Mouse (Mus musculus) midbrain, embryonic 10.5 days (tissue): ENCODE data around the gene Zswim5. TPM values are rescaled to one million over a fixed set of nuclear protein-coding genes. Genes with fewer than 3 reads are reported as not detected.
"Not testable (repeated sequence)": the region's sequence is repeated elsewhere in the genome, so short reads cannot be mapped to it uniquely, and the experiment has no call there.

Experiments
- DNase-seq: peaks from one replicate; pipeline ENCODE4 v3.0.0-alpha.2; 2017; ENCODE audit warnings: low spot score
- H3K27ac ChIP-seq: fragments of 300-500 bp; sonication (generic); replicated peaks from 2 replicates; pipeline ENCODE4 v1.5.1; 2016; ENCODE audit warnings: mild to moderate bottlenecking
- H3K27me3 ChIP-seq: fragments of 300-500 bp; sonication (generic); 2 replicates; pipeline ENCODE4 v1.6.1; 2016; ENCODE audit warnings: low read depth, mild to moderate bottlenecking; ENCODE audit not compliant: poor library complexity, severe bottlenecking
- H3K36me3 ChIP-seq: fragments of 300-500 bp; sonication (generic); 2 replicates; pipeline ENCODE4 v1.6.1; 2016; ENCODE audit warnings: mild to moderate bottlenecking, moderate library complexity
- H3K4me1 ChIP-seq: fragments of 300-500 bp; sonication (generic); 2 replicates; pipeline ENCODE4 v1.6.1; 2016
- H3K4me3 ChIP-seq: fragments of 300-500 bp; sonication (generic); 2 replicates; pipeline ENCODE4 v1.5.1; 2016; ENCODE audit warnings: mild to moderate bottlenecking, moderate library complexity
- H3K9me3 ChIP-seq: fragments of 300-500 bp; sonication (generic); replicated peaks from 2 replicates; pipeline ENCODE4 v1.6.1; 2016; ENCODE audit warnings: mild to moderate bottlenecking
- WGBS: fragments of 180-500 bp; shearing (Covaris S2); methylation state at CpG from one replicate; pipeline ENCODE4 v1.1.7; 2016; 5-methylcytosine and 5-hydroxymethylcytosine counted together
- polyA plus RNA-seq: library from polyadenylated mRNA; unstranded; fragments of >200 nt; fragmentation: Nextera tagmentation; extraction: Ambion mirVana; gene quantifications from 2 replicates; pipeline ENCODE4 v1.2.1, GENCODE M21; 2016

Zswim5 gene
- 5.7 and 7.4 TPM in 2 replicates for polyA plus RNA-seq

- WGBS = under 1% methylated on average over 104 of the region's 104 CpGs
- peaks cover 23% of the 10 kb centered on the region for H3K4me1 ChIP-seq
- no peaks in the 10 kb centered on the region for H3K9me3 ChIP-seq
Observed at GRCm38 (mm10) chr4:116876995-116877728, at the start of gene Zswim5. Gene Zswim5 (plus strand): TSS chr4:116877376.

GRCm38 (mm10) chr4:116827819-116828218, 49.4 kb upstream of the Zswim5 start:
- 3% methylated on average over 4 of the region's 4 CpGs for WGBS
- Histone ChIP-seq H3K4me1 (peaks cover 59% of the 10 kb centered on the region), H3K27me3 (peaks cover 4% of the 10 kb centered on the region), H3K36me3 (no peaks in the 10 kb centered on the region), H3K4me3 (no peak overlapping the region), H3K27ac (no peak overlapping the region), H3K9me3 (no peaks in the 10 kb centered on the region)
- DNase-seq = peak; percentile 52

More at GRCm38 (mm10) chr4:116876995-116877728, at the start of gene Zswim5:
- Histone ChIP-seq H3K27me3 (0 out of 2 replicates have a peak, but pooled peaks cover 6% of the 10 kb centered on the region), H3K27ac (peak within 1 kb of the TSS; percentile 97), H3K36me3 (0 out of 2 replicates have a peak, but pooled peaks cover 3% of the 10 kb centered on the region), H3K4me3 (peak within 1 kb of the TSS; percentile 84)
- peak; percentile 85 for DNase-seq

GRCm38 (mm10) chr4:116829364-116830069, 47.7 kb upstream of the Zswim5 start:
- Histone ChIP-seq H3K36me3 (no peaks in the 10 kb centered on the region), H3K27me3 (no peaks in the 10 kb centered on the region), H3K4me1 (peaks cover 52% of the 10 kb centered on the region), H3K27ac (peak overlapping the region; percentile 84), H3K9me3 (no peaks in the 10 kb centered on the region), H3K4me3 (peak overlapping the region; percentile 10; the same call in 1 of the 2 replicates)
- WGBS = 42% methylated on average over 6 of the region's 6 CpGs
- peak; percentile 29 for DNase-seq

- H3K4me3 ChIP-seq = peak overlapping the region; percentile 10; the same call in 1 of the 2 replicates
- DNase-seq = peak; percentile 60
- no peaks in the 10 kb centered on the region for H3K27me3 ChIP-seq
- no peaks in the 10 kb centered on the region for H3K36me3 ChIP-seq
- no peaks in the 10 kb centered on the region for H3K9me3 ChIP-seq
- 13% methylated on average over 6 of the region's 6 CpGs for WGBS
- peaks cover 47% of the 10 kb centered on the region for H3K4me1 ChIP-seq
- H3K27ac ChIP-seq = peak overlapping the region; percentile 84
Observed at GRCm38 (mm10) chr4:116830070-116830368, 47.2 kb upstream of the Zswim5 start.

- Histone ChIP-seq H3K27ac (0 out of 2 replicates have a peak overlapping the region, but pooled peaks have one; percentile 42), H3K36me3 (no peaks in the 10 kb centered on the region), H3K9me3 (no peaks in the 10 kb centered on the region), H3K4me3 (no peak overlapping the region), H3K27me3 (peaks cover 11% of the 10 kb centered on the region), H3K4me1 (peaks cover 13% of the 10 kb centered on the region)
- WGBS = 17% methylated on average over 2 of the region's 2 CpGs
- peak; percentile 31 for DNase-seq
Observed at GRCm38 (mm10) chr4:116838999-116839398, 38.2 kb upstream of the Zswim5 start.

DNA sequence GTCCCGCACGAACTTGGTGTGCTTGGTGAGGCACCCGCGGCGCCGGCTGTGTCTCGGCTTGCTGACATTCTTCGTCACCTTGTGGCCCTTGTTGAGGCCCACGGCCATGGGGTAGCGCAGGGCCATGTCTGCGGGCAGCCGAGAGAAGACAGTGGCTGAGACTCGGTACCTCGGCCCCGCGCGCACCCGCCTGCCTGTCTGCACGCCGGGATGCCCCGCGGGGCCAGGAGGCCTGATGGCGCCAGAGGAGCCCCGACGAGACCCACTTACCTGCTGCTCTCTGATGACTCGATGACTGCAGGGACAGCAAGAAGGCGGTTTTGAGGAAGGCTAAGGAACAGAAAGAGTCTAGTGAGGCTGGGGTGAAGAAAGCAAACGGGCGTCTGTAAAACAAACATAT, 37.1 kb upstream of the Zswim5 start:
- not testable (repeated sequence) for H3K27ac ChIP-seq, H3K36me3 ChIP-seq, DNase-seq, H3K9me3 ChIP-seq
- Histone ChIP-seq H3K27me3 (peaks cover 11% of the 10 kb centered on the region), H3K4me1 (peaks cover 13% of the 10 kb centered on the region), H3K4me3 (peak overlapping the region; percentile 12; the same call in 1 of the 2 replicates)
- 41% methylated on average over 23 of the region's 29 CpGs for WGBS

DNA sequence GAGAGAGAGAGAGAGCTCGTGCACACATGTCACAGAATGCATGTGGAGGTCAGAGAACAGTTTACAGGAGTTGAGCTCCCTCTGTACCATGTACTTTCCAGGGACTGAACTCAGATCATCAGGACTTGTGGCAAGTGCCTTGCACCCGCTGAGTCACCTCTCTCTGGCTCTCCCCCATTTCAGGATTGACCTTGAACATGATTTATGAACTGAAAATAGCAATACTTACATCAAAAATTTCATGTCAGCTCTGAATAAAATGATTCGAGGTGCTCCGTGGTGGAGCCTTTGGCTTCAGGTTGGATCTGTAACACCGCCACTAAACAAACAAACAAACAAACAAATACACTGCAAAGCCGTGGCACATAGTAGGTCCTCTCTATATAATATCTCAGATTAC, 36.3 kb upstream of the Zswim5 start:
- H3K9me3 ChIP-seq = no peaks in the 10 kb centered on the region
- H3K4me3 ChIP-seq = no peak overlapping the region
- WGBS = 93% methylated on average over 6 of the region's 6 CpGs
- H3K27me3 ChIP-seq = peaks cover 11% of the 10 kb centered on the region
- DNase-seq = no peak
- no peak overlapping the region for H3K27ac ChIP-seq
- H3K4me1 ChIP-seq = peaks cover 13% of the 10 kb centered on the region
- no peaks in the 10 kb centered on the region for H3K36me3 ChIP-seq

GRCm38 (mm10) chr4:116844324-116844723, 32.9 kb upstream of the Zswim5 start:
- WGBS = 92% methylated on average over 3 of the region's 3 CpGs
- Histone ChIP-seq H3K36me3 (no peaks in the 10 kb centered on the region), H3K9me3 (no peaks in the 10 kb centered on the region), H3K4me1 (peaks cover 4% of the 10 kb centered on the region), H3K27ac (no peak overlapping the region), H3K27me3 (peaks cover 7% of the 10 kb centered on the region), H3K4me3 (no peak overlapping the region)
- no peak for DNase-seq

- no peak for DNase-seq
- H3K36me3 ChIP-seq = no peaks in the 10 kb centered on the region
- H3K9me3 ChIP-seq = no peaks in the 10 kb centered on the region
- no peak overlapping the region for H3K27ac ChIP-seq
- WGBS = 89% methylated on average over 3 of the region's 3 CpGs
- H3K4me1 ChIP-seq = peaks cover 17% of the 10 kb centered on the region
- no peak overlapping the region for H3K4me3 ChIP-seq
- H3K27me3 ChIP-seq = no peaks in the 10 kb centered on the region
Observed at GRCm38 (mm10) chr4:116849901-116850300, 27.3 kb upstream of the Zswim5 start.

DNA sequence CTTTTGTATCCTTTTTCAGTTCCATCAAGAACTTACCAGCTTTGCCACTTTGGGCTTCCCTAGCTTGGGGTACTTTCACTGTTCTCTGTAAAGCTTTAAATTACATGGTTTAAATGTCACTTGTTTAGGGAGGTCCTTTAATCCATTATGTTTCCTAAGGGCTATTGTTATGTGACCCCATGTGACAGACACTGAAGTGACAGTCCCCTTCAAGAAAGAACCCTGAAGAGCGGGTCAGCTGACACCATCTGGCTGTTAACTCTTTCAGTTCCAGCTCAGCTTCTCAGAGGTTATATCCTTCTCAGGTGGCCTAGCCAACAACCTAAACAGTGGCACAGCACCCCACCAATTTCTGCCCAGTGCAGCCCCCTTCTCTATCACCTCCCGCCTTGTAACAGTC, 22.9 kb upstream of the Zswim5 start:
- H3K4me3 ChIP-seq = no peak overlapping the region
- H3K27me3 ChIP-seq = no peaks in the 10 kb centered on the region
- peaks cover 25% of the 10 kb centered on the region for H3K4me1 ChIP-seq
- peak; percentile 32 for DNase-seq
- no peaks in the 10 kb centered on the region for H3K9me3 ChIP-seq
- WGBS = 16% methylated on average over 2 of the region's 2 CpGs
- H3K27ac ChIP-seq = peak overlapping the region; percentile 60
- H3K36me3 ChIP-seq = no peaks in the 10 kb centered on the region

- Histone ChIP-seq H3K4me3 (no peak overlapping the region), H3K36me3 (no peaks in the 10 kb centered on the region), H3K27ac (no peak overlapping the region), H3K9me3 (no peaks in the 10 kb centered on the region), H3K27me3 (no peaks in the 10 kb centered on the region), H3K4me1 (peaks cover 25% of the 10 kb centered on the region)
- 87% methylated on average over 10 of the region's 10 CpGs for WGBS
- DNase-seq = no peak
Observed at GRCm38 (mm10) chr4:116857203-116857602, 20.0 kb upstream of the Zswim5 start.

GRCm38 (mm10) chr4:116859711-116860110, 17.5 kb upstream of the Zswim5 start:
- Histone ChIP-seq H3K4me1 (peaks cover 10% of the 10 kb centered on the region), H3K27ac (no peak overlapping the region), H3K36me3 (no peaks in the 10 kb centered on the region), H3K9me3 (no peaks in the 10 kb centered on the region), H3K27me3 (no peaks in the 10 kb centered on the region), H3K4me3 (no peak overlapping the region)
- WGBS = 79% methylated on average over 5 of the region's 5 CpGs
- no peak for DNase-seq

DNA sequence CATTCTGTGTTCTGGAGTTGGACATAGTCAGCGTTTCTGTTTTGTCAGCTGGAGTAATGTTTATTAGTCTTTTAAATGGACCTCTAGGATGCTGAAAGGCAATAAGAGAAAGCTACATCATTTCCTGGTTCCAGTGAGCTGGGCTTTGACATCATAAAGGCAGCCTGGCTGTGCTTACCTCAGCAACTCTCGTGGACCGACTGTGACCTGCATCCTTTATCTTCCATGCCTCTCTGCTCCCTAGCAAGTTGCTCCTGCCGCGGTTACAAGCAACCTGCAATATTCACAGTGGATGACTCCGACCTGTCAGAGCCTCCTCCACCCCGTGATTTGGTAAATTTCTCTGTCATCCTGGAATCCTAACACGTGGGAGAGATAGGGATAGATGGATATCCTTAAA, 15.2 kb upstream of the Zswim5 start:
- no peaks in the 10 kb centered on the region for H3K4me1 ChIP-seq
- H3K27ac ChIP-seq = no peak overlapping the region
- H3K36me3 ChIP-seq = no peaks in the 10 kb centered on the region
- no peaks in the 10 kb centered on the region for H3K27me3 ChIP-seq
- DNase-seq = no peak
- H3K9me3 ChIP-seq = no peaks in the 10 kb centered on the region
- WGBS = 77% methylated on average over 8 of the region's 8 CpGs
- no peak overlapping the region for H3K4me3 ChIP-seq
